Mouse (Mus musculus) MEL (cell line): ENCODE results near the gene Fam161b.

Experiments
- BHLHE40 ChIP-seq: IDR thresholded peaks from 2 replicates; pipeline ENCODE4 v1.6.1; 2012; ENCODE audit warnings: low read depth, mild to moderate bottlenecking, inconsistent platforms, low read length, improper control_type of control experiment, borderline replicate concordance
- CTCF ChIP-seq, 3 experiments: IDR thresholded peaks in 2 of 3; conservative IDR thresholded peaks in 1 of 3; 2 replicates each; pipeline ENCODE4 v1.5.1; 2011 to 2012; ENCODE audit warnings: low read length in 3 of 3, low read depth in 2 of 3, mild to moderate bottlenecking in 2 of 3, improper control_type of control experiment in 1 of 3, inconsistent platforms in 1 of 3, mixed read lengths in 1 of 3, moderate library complexity in 1 of 3; ENCODE audit not compliant: control insufficient read depth in 1 of 3, insufficient read depth in 1 of 3, poor library complexity in 1 of 3, severe bottlenecking in 1 of 3
- EP300 ChIP-seq, 2 experiments: IDR thresholded peaks; 2 replicates each; pipeline ENCODE4 v1.6.1; 2011; ENCODE audit warnings: improper control_type of control experiment in 2 of 2, low read length in 2 of 2, low read depth in 1 of 2, mild to moderate bottlenecking in 1 of 2
- HCFC1 ChIP-seq: IDR thresholded peaks from 2 replicates; pipeline ENCODE4 v1.6.1; 2012; ENCODE audit warnings: low read depth, mild to moderate bottlenecking, inconsistent platforms, low read length, improper control_type of control experiment, moderate library complexity
- JUND ChIP-seq: IDR thresholded peaks from 2 replicates; pipeline ENCODE4 v1.6.1; 2011; ENCODE audit warnings: low read depth, mild to moderate bottlenecking, improper control_type of control experiment, low read length
- MEF2A ChIP-seq: IDR thresholded peaks from 2 replicates; pipeline ENCODE4 v1.6.1; 2014; ENCODE audit warnings: low read depth, mild to moderate bottlenecking, inconsistent platforms, low read length, improper control_type of control experiment; ENCODE audit not compliant: poor library complexity, insufficient replicate concordance, severe bottlenecking; ENCODE audit errors: extremely low read depth
- MXI1 ChIP-seq: IDR thresholded peaks from 2 replicates; pipeline ENCODE4 v1.6.1; 2011; ENCODE audit warnings: mild to moderate bottlenecking, low read depth, low read length, improper control_type of control experiment
- POLR2A ChIP-seq, 2 experiments: IDR thresholded peaks; 2 replicates each; pipeline ENCODE4 v1.6.1; 2011 to 2012; ENCODE audit warnings: low read length in 2 of 2, mild to moderate bottlenecking in 2 of 2, control low read depth in 1 of 2, improper control_type of control experiment in 1 of 2, low read depth in 1 of 2, moderate library complexity in 1 of 2; ENCODE audit not compliant: control insufficient read depth in 1 of 2, insufficient read depth in 1 of 2, poor library complexity in 1 of 2
- POLR2AphosphoS2 ChIP-seq: IDR thresholded peaks from 2 replicates; pipeline ENCODE4 v1.6.1; 2011; ENCODE audit warnings: low read length, improper control_type of control experiment
- POLR2AphosphoS5 ChIP-seq: IDR thresholded peaks from 2 replicates; pipeline ENCODE4 v1.6.1; 2012; ENCODE audit warnings: low read depth, borderline replicate concordance, mild to moderate bottlenecking, inconsistent platforms, low read length, moderate library complexity, mixed read lengths
- TBP ChIP-seq: IDR thresholded peaks from 2 replicates; pipeline ENCODE4 v1.8.0; 2011; ENCODE audit warnings: low read depth, low read length, improper control_type of control experiment
- UBTF ChIP-seq: IDR thresholded peaks from 2 replicates; pipeline ENCODE4 v1.6.1; 2012; ENCODE audit warnings: low read depth, mild to moderate bottlenecking, inconsistent platforms, low read length, improper control_type of control experiment, moderate library complexity, borderline replicate concordance; ENCODE audit not compliant: insufficient read depth
- USF1 ChIP-seq: IDR thresholded peaks from 2 replicates; pipeline ENCODE4 v1.6.1; 2014; ENCODE audit warnings: low read depth, mild to moderate bottlenecking, inconsistent platforms, low read length, improper control_type of control experiment, moderate library complexity
- ZKSCAN1 ChIP-seq: IDR thresholded peaks from 2 replicates; pipeline ENCODE4 v1.6.1; 2012; ENCODE audit warnings: low read depth, mild to moderate bottlenecking, inconsistent platforms, low read length, improper control_type of control experiment, moderate library complexity

DNA sequence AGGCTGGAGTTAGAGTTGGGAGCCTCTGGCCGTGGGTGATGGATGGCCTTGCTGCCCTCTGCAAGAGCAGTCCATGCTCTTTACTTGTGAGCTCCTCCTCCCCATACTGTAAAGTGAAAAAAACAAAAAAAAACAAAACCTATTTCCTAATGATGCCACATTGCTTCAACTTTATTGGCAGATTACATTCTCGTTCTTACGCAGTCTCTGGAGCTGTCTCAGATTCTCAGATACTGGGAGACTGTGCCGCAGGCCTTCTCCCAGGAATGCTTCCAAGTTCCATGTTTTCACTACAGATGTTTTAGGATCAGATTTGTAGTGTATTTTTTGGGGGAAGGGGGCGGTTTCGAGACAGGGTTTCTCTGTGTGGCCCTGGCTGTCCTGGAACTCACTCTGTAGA, 3.5 kb upstream of the Fam161b start:
- TF ChIP-seq POLR2A (IDR thresholded peaks at IDR 0.05; ENCODE audit: control insufficient read depth in 1 of 2, insufficient read depth in 1 of 2, low read depth in 1 of 2, low read length in 2 of 2, poor library complexity in 1 of 2) = no peak
- TF ChIP-seq POLR2AphosphoS5 = no peak
- no peak for TF ChIP-seq CTCF (IDR thresholded peaks at IDR 0.05 in 2 of 3, conservative IDR thresholded peaks at IDR 0.05 in 1 of 3; ENCODE audit: control insufficient read depth in 1 of 3, insufficient read depth in 1 of 3, low read depth in 2 of 3, low read length in 3 of 3, poor library complexity in 1 of 3, severe bottlenecking in 1 of 3)
- TF ChIP-seq ZKSCAN1 = no peak
- no peak for TF ChIP-seq USF1
- no peak for TF ChIP-seq MEF2A
- TF ChIP-seq UBTF = no peak
- TF ChIP-seq EP300 (IDR thresholded peaks at IDR 0.05; ENCODE audit: low read depth in 1 of 2, low read length in 2 of 2) = no peak
- no peak for TF ChIP-seq MXI1
- no peak for TF ChIP-seq TBP
- TF ChIP-seq BHLHE40 = no peak
- no peak for TF ChIP-seq HCFC1
- TF ChIP-seq POLR2AphosphoS2 = no peak
- no peak for TF ChIP-seq JUND
